Mouse (Mus musculus) left cerebral cortex, adult 2 months (tissue): ENCODE measurements at regions not wholly inside any gene's neighbourhood (a gene's known extent, or its start where the extent isn't known, plus 50 kb on each side); places are given as distances from the start of the nearest gene placed in this dataset.
A peak's percentile ranks its signal among the peaks of the same experiment; 100 is the strongest.

Experiments
- DNase-seq, 2 experiments: peaks; one replicate each; pipeline ENCODE4 v3.0.0; 2021 to 2022; ENCODE audit warnings: low spot score in 2 of 2, mixed read lengths in 1 of 2; ENCODE audit errors: extremely low spot score in 1 of 2
- H3K27ac ChIP-seq: fragments of 200-600 bp; 2 replicates; pipeline ENCODE4 v1.8.1; 2022
- H3K4me3 ChIP-seq: fragments of 200-600 bp; 2 replicates; pipeline ENCODE4 v1.8.1; 2022
- CTCF ChIP-seq: fragments of 200-600 bp; IDR thresholded peaks from 2 replicates; pipeline ENCODE4 v1.8.1; 2022; ENCODE audit warnings: antibody characterized with exemption, mild to moderate bottlenecking, moderate library complexity
- intact Hi-C: fragments of 180-260 bp; cut with DNase I; formaldehyde crosslinking; loops from one replicate; pipeline ENCODE4 v1.15.1; 2025

DNA sequence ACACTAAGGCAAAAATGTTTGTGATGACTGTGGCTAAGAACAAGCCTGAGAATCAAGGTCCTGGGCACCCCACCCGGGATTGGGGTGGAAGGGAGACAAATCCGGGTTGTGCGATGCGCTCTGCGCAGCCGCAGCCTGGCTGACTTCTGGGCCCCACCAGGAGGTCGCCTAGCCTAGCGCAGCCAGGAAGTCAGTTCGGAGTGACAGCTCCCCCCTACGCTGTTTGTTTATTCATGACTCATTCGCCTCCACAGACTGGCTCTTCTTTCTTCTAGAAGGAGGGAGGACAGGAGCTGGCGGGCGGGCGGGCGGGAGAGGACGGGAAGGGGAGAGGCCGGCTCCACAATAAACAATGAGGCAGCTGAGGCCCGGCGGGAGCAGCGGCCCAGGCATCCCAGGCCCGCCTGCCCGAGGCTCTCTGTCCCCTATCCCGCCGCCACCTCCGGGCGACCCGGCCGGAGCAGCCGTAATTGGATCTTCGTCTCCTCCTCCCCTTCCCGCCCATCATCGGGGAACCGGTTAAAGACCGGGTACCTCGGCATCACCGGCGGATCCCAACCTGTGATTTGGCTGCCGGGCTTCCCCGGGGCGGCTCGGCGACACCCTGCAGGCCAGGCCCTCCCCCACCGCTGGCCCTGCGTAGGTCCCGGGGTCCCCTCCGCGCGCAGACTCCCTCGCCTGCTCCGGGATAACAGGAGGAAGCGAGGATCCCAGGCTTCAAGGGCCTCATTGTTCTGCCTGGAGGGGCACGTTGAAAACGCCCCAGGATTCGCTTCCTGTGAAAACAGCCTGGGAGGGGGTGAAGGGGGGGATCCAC, 80.9 kb upstream of the Zmiz1 start:
- Histone ChIP-seq H3K27ac (peak overlapping the region; percentile 99), H3K4me3 (peak overlapping the region; percentile 63)
- intact Hi-C loops = loop anchor here (1.0 to 10.0 kb wide), 6 partner anchors 60 to 873 kb away; partner anchors contain the start of gene Zmiz1
- no peak; the same call in 1 of the 2 replicates for TF ChIP-seq CTCF
- DNase-seq = peak; percentile 78 to 83

DNA sequence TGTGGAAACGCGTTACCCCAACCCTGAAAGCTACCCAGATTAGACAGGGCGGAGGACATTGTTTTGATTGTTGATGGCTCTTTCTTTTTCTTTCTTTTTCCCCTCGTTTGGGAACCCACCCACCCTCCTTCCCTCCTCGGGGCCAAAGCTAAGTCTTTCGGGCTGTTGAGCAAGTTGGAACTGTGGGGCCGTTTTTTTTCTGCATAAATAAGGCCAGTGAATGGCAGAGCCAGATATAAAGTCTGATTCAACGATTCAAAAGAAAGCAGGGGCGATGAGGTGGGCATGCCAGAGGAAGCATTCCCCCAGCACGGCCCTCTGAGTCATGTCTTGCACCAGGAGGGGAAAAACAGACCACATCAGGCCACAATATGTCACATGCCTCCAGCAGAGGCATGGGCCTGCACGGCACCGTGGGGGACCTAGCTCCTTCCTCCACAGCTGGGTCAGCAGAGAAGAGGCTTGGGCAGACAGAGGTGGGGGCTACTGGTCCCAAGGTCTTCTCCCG, 80.2 kb upstream of the Zmiz1 start:
- intact Hi-C loops = loop anchor here (1.0 to 10.0 kb wide), 6 partner anchors 60 to 874 kb away; partner anchors contain the start of gene Zmiz1
- TF ChIP-seq CTCF = no peak

DNA sequence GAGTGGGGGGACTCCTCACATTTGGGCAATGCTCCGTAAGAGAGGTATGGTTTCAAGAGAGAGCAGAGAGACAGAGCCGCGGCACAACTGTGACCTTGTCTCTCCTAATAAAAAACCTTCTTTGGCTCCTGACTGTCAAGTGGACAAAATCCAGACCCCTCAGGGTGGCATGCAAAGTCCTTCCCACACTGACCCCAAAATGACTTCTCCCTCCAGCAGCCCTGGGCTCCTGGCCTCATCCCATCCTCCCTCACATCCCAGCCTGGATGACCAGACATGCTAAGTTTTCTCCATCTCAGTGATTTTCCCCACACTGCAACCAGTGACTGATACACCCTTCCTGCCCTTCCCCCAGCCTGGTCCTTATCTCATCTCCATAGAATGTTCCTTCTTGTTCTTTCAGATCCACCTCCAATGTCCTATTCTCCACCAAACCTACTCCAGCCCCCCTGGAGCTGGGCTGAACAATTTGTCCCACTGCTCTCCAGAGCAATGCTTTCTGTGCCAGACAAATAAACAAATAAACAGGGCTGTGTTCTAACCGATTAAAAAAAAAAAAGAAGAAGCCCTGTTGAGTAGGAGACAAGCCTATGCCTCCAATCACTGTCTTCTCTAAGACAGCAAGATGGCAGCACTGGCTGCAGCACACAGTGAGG, 75.7 kb upstream of the Zmiz1 start:
- no peak for DNase-seq
- H3K4me3 ChIP-seq = no peak overlapping the region
- H3K27ac ChIP-seq = no peak overlapping the region
- intact Hi-C loops = no loop called here
- TF ChIP-seq CTCF = no peak

More for the DNA sequence above, 80.2 kb upstream of the Zmiz1 start:
- Histone ChIP-seq H3K27ac (peak overlapping the region; percentile 99), H3K4me3 (peak overlapping the region; percentile 63)
- peak; percentile 43 to 55 for DNase-seq

DNA sequence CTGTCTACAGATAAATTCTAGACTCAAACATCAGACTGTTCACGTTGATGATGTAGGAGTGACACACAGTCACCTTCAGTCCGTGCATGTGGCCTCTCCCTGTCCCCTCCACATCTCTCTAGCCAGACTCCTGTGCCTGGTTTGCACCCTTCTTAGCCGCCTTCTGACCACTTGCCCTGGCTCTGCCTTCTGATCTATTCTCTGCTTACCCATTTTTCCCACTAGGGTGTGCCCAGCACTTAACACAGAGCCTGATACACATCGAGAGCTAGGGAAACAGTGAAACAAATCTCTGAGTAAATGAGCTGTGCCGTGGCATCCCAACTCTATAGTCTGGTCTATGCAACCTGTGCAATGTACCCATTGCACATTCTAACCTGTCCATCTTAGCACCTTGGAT, 73.3 kb upstream of the Zmiz1 start:
- Histone ChIP-seq H3K27ac (no peak overlapping the region), H3K4me3 (no peak overlapping the region)
- intact Hi-C loops = no loop called here
- peak; percentile 22; the same call in 1 of the 2 replicates for TF ChIP-seq CTCF
- no peak for DNase-seq

DNA sequence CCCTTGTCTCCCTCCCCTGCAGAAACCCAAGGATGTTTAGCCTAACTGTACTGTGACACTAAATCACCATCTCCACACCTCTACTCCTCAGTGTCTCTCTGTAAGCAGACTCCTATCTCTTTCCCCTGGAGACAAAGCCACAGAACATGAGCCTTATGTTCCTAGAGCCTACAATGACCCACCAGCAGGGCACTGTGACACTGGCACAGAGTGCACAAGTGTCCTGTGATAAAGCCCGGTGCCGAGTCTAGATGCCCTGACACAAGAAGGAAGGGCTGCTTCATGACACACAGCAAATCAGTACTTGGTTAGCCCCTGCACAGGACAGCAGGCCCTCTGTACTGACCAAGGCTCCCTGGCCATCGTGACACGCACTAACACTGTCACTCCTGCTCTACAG, 71.2 kb upstream of the Zmiz1 start:
- intact Hi-C loops = no loop called here

DNA sequence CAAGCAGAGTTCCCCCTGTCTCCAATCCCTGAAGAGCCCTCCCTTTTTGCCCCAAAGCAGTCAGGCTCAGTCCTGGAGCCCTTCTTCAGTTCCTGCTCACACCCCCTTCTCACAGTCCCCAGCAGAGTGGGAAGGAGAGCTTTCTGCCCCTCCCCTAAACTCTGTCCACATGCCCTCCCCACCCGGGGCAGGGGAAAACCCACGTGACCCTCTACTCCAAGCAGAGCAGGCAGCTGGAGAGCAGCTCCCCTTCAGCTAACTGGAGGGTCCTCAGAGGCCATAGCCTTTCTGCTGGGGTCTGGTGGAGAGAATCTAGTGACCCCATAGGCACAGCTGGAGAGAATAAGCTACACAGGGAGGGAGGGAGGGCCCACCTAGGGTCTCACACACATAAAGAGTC, 69.7 kb upstream of the Zmiz1 start:
- Histone ChIP-seq H3K27ac (no peak overlapping the region), H3K4me3 (no peak overlapping the region)
- DNase-seq = no peak
- TF ChIP-seq CTCF = no peak
- intact Hi-C loops = no loop called here

More for the DNA sequence above, 71.2 kb upstream of the Zmiz1 start:
- Histone ChIP-seq H3K4me3 (no peak overlapping the region), H3K27ac (no peak overlapping the region)
- TF ChIP-seq CTCF = no peak
- DNase-seq = no peak

DNA sequence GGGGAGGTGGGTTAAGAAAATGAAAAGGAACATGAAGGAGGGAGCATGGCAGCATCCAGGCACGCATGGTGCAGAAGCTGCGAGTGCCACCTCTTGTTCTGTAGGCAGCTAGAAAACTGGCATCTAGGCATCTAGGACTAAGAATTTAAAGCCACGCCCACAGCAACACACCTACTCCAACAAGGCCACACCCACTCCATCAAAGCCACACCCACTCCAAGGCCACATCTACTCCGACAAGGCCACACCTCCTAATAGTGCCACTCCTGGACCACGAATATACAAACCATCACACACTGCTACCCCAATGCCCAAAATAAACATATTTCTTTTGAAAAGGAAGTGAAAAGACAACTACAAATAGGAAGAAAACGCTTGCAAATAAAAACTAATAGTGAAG, 66.6 kb upstream of the Zmiz1 start:
- no peak for DNase-seq
- intact Hi-C loops = no loop called here
- Histone ChIP-seq H3K4me3 (no peak overlapping the region), H3K27ac (no peak overlapping the region)
- TF ChIP-seq CTCF = no peak

DNA sequence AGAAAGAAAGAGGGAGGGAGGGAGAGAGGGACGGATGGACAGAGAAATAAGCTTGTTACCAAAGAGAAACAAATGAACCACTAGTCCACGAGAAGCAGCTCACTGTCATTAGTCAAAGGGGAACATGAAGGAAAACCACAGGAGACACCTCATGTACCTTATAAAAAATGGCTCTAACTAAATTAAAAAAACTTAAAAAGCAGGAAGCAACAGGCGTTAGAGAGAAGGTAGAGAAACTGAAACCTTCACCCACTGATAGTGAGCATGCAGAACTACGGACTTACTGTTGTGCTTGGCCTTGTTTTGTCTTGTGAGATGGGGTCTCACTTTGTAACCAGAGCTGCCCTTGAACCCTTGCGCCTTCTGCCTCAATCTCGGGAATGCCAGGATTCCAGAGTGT, 66.0 kb upstream of the Zmiz1 start:
- DNase-seq = no peak

DNA sequence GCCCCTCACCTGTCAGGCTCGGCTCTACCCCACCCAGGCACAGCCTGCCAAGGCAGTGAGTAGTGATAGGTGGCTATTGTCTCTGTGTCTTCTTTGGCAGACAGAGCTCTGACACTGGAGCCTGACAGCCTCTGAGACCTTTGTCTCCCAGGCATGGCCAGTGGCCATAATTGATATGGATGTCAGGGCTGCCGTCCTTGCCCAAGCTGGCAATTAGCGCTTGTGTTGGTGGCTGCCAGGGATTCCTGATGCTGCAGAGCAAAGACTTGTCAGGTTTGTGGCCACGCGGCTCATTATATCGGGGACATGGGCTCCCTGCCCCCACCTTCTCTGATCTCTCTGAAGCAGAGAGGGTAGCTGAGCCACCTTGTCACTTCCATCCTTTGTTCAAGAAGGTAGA, 64.1 kb upstream of the Zmiz1 start:
- H3K4me3 ChIP-seq = no peak overlapping the region
- H3K27ac ChIP-seq = no peak overlapping the region
- TF ChIP-seq CTCF = no peak
- DNase-seq = no peak
- intact Hi-C loops = no loop called here

More for the DNA sequence above, 66.0 kb upstream of the Zmiz1 start:
- intact Hi-C loops = no loop called here
- H3K27ac ChIP-seq = no peak overlapping the region
- TF ChIP-seq CTCF = no peak
- H3K4me3 ChIP-seq = no peak overlapping the region

DNA sequence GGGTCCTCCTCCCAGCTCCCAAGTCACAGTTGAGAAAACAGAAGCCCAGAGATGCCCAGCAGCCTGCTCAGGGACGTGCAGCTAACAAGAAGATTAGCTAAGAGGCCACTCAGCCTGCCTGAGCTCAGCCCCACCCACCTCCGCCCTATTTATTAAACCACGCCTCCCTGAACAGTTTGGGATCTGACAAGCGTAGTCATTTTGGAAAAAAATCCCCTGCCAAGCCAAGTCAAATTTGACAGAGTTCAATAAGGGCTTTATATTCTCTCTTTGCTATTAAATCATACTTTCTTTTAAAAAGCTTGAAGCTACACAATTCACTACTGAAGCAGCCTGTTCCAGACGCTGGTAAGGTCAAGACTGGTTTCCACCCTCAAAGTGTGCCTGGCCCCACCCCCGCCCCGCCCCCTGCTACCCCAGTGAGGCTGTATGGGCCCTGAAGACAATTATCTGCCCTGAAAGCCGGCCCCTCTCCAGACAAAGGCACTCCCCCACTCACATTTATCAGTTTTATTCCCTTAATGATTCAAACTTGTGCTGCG, 61.9 kb upstream of the Zmiz1 start:
- TF ChIP-seq CTCF = no peak
- Histone ChIP-seq H3K4me3 (no peak overlapping the region), H3K27ac (no peak overlapping the region)
- DNase-seq = no peak
- intact Hi-C loops = no loop called here

DNA sequence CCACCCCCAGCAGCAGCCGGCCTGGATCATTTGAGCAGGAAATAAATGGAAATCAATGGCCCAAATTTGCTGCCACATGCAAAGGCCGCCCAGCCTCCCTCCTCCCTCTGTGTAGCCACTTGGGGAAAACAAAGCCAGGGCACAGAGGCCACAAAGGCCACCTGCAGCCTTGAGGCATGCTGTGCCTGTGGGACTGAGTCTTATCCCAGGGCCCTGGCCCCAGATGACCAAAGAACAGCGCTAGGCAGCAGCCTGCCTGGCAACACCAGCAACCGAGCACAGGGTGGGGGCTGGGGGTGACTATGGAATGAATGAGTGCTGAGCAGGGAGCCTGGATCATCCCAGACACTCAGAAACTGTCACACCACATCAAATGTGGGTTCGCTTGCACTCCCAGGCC, 61.2 kb upstream of the Zmiz1 start:
- H3K27ac ChIP-seq = no peak overlapping the region
- DNase-seq = no peak
- no peak for TF ChIP-seq CTCF
- intact Hi-C loops = no loop called here
- H3K4me3 ChIP-seq = no peak overlapping the region

DNA sequence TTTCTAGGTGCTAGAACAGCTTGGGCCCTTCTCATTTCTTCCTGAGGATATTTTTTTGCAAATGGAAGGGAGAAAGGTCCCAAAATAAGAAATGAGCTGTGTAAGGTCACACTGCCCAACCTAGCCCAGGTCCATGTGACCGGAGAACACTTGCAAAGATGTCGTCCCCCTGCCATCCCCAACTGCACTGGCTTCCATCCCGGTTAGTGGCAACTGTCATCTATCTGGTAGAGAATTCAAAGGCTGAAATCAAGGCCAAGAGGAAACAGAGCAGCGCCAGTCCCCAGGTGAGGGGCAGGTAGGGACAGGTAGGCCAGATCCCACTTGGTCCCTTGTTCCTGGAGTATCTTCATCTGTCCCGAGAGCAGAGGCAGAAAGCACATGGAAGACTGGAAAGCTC, 60.2 kb upstream of the Zmiz1 start:
- no peak overlapping the region for H3K4me3 ChIP-seq
- DNase-seq = no peak
- TF ChIP-seq CTCF = no peak
- intact Hi-C loops = no loop called here
- H3K27ac ChIP-seq = no peak overlapping the region
